Mouse (Mus musculus) CH12F3 (cell line): Measurements from ENCODE around the gene Tnfsf13.

Experiments
- in situ Hi-C: fragments of 300-500 bp; cut with MboI; formaldehyde crosslinking; loops from 2 replicates; pipeline ENCODE4 v1.14.3; 2020; ENCODE audit warnings: low sequenced_read_pairs

Gene Tnfsf13

GRCm38 (mm10) chr11:69655264-69656064 is 30.1 kb downstream of the Tnfsf13 start, which contains the start of gene Sox15:
Gene Sox15 (plus strand): TSS chr11:69655314.
- in situ Hi-C loops, result no loop called here

- in situ Hi-C loops, result no loop called here
Observed at GRCm38 (mm10) chr11:69654760-69655159, 30.8 kb downstream of the Tnfsf13 start.

DNA sequence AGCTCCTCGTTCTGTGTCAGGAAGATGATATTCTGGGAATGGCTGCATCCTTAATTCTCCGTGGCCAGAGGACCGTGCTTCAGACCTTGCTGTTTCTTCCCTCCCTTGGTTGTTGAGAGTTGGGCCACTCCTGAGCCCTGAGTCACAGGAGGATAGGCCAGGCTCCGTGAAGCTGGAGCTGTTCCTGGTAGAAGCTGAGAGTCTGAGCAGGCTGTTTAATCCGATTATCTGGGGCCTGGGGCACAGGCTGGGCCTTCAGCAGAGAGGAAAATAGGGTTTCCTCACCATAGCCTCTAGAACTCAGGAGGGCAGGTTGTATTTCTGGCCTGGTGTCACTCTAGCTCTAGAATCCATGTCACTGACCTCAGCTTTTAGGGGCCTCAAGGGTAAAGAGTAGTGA is 32.2 kb downstream of the Tnfsf13 start:
- in situ Hi-C loops, result no loop called here

- in situ Hi-C loops, result no loop called here
Observed at GRCm38 (mm10) chr11:69645860-69646259, 39.7 kb downstream of the Tnfsf13 start.

- in situ Hi-C loops, result no loop called here
Observed at GRCm38 (mm10) chr11:69635471-69635870, 50.1 kb downstream of the Tnfsf13 start.

DNA sequence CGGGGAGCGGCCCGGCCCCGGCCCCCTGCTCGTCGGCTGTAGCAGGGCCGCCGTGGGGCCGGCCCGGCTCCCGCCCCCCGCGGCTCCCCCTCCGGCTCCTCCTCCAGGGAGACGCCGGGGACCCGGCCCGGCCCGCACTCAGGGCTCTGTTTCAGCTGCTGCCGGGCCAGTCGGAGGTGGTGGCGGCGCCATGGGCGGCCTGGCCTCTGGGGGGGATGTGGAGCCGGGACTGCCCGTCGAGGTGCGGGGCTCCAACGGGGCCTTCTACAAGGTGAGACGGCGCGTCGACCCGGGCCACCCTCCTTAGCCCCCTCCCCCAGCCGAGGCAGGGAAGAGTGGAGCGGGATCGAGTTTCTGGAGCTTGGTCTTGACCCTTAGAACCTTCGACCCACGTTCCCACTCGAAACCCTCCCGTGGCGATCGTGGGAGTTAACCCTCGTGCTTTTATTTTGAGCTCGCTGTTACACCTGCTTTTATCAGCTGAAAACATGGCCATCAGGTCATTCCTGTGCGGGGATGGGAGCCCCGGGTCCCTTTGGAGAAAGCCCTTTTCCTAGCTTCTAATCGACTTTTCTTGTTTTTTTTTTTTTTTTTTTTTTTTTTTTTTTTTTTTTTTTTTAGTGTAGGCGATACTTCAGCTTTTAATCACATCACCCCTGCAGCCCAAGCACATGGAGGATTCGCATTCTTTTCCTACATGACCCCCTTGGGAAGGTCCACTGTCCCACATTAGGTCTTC is 52.3 kb downstream of the Tnfsf13 start:
- in situ Hi-C loops, result no loop called here
